Mouse (Mus musculus): ENCODE measurements at regions not wholly inside any gene's neighbourhood (a gene's known extent, or its start where the extent isn't known, plus 50 kb on each side); places are given as distances from the start of the nearest gene placed in this dataset.

- DNase-seq: no peak
Measured at GRCm38 (mm10) chr4:131500928-131501650, 337.0 kb downstream of the Ptpru start.

DNA sequence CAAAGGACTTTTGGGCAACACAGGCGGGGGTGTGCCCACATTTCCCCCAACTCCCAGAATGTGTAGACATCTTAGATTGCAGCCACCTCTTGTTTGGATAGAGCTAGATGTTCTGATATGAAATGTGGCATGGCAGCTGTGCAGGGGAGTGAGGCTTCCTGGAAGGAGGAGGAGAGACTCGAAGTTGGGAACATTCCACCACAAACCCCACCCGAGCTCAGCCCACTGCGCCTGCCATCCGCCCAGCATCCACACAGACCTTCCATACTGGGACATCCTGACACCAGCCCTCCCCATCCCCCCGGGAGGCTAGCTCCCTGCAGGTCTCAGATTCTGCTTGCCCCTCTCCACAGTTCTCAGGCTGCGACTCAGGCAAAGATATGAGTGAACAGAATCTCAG is 329.9 kb downstream of the Ptpru start:
- DNase-seq: no peak

- DNase-seq: peak; percentile 68 to 75
Measured at GRCm38 (mm10) chr4:131511586-131511985, 326.5 kb downstream of the Ptpru start.

DNA sequence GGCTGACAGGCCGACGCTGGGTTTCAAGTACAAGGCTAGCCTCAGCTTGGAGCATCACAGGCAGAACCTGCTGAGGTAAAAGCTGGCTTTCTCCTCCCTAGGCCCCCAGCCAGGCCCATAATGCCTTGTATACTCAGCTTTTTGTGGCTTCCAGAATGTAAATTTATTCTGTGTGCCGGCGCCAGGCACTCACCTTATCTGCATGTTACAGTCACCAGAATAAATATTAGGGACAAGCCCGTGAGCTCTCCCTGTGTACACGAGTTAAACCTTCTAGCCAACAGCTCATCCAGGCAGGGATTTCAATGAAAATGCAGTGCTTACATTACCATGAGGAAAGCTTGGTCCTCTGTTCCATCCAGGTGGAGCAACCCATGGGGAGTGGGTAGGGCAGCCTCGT is 325.3 kb downstream of the Ptpru start:
- no peak for DNase-seq

DNA sequence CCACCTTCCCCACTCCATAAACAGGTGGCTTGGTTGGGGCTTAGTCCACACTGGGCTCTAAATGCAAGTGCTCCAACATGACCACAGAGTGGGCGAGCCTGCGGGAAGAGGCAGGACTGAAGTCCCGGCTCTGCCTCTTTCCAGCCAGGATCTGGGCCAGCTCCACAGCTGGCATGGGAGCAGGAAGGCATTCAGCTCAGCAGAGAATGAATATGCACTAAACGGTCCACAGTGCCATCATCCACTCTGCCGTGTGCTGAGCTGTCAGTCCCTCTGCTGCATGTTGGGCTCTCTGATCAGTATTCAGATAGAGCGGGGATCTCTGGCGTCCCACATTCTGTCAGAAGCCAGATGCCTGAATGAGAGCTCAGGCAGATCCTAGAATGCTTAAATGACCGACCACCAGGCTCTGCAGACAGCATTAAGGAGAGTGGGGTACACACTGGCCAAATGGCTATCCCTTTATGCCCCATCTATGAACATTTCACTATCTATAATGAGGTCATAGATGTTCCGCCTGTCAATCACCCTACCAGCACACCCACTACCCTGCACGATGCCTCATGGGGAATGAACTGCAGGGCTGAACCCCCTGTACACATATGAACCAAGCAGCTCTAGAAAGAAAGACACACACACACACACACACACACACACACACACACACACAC is 317.3 kb downstream of the Ptpru start:
- DNase-seq: peak in 1 of 2 experiments; percentile 28

GRCm38 (mm10) chr4:131521307-131521651 is 316.8 kb downstream of the Ptpru start:
- DNase-seq: no peak

- DNase-seq: no peak
Measured at GRCm38 (mm10) chr4:131525236-131525635, 312.9 kb downstream of the Ptpru start.

- no peak for DNase-seq
Measured at GRCm38 (mm10) chr4:131530491-131530890, 307.6 kb downstream of the Ptpru start.

- DNase-seq: no peak
Measured at GRCm38 (mm10) chr4:131531003-131531402, 307.1 kb downstream of the Ptpru start.

GRCm38 (mm10) chr4:131534831-131535230 is 303.3 kb downstream of the Ptpru start:
- peak; percentile 86 to 87 for DNase-seq

GRCm38 (mm10) chr4:131538237-131538636 is 299.9 kb downstream of the Ptpru start:
- no peak for DNase-seq

- DNase-seq: no peak
Measured at GRCm38 (mm10) chr4:131546422-131547200, 291.5 kb downstream of the Ptpru start.

- DNase-seq: peak; percentile 83 to 85
Measured at GRCm38 (mm10) chr4:131549581-131549980, 288.5 kb downstream of the Ptpru start.

GRCm38 (mm10) chr4:131558513-131558912 is 279.6 kb downstream of the Ptpru start:
- DNase-seq: peak; percentile 60 to 80

DNA sequence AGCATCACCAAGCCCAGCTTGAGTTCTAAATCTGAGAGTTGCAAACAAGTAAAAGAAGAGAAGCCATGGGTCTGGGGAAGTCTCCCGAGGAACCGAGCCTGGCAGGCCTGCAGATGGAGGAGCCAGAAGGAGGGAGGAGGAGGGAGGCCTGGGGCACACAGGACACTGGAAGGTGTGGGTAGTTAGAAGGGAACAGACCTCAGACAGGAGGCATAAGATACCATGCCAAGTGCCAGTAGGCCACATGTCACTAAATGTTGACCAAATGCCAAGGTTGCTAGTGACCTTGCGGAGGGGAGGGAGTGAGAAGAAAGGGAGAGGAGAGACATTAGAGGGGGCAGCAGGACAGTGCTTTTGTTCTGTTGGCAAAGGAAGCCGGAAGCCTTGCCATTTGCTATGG is 274.2 kb downstream of the Ptpru start:
- DNase-seq: peak; percentile 43 to 57

GRCm38 (mm10) chr4:131565203-131565602 is 272.9 kb downstream of the Ptpru start:
- DNase-seq: no peak

DNA sequence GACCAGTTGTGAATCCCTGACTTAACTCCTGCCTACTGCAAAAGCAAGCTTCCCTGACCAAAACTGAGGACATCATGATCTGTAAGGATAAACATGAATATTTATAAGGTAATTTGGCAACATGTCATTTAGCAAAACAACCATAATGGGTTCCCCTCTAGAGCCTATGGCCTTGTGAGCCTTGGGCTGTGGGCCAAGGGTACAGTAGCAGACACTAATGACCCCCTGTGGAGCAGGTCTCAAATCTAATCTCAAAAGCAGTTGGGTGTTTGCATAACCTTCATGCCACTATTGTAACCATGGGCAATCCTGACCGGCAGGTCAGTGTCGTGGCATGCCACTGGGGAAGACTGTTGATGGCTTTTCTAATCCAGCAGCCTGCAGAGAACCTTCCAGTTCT is 270.8 kb downstream of the Ptpru start:
- DNase-seq: peak in 1 of 2 experiments; percentile 38

GRCm38 (mm10) chr4:131569156-131569555 is 268.9 kb downstream of the Ptpru start:
- peak; percentile 22 to 45 for DNase-seq

DNA sequence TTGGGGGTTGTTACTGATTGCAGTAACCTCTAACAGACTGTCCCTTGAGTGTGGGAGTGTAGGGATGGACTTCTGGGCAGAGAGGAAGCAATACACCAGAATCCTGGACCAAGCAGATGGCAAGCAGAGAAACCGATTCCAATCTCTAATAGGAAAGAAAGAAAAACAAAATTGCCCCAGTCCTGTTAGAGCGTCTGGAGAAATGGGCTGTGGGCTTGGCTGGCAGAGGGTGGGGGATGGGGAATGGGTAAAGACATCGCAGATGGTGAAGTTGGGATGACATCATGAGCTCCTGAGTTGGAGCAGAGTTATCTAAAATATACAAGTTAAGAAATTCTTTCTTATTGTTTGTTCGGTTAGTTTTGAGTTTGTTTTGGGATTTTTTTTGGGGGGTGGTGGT is 260.5 kb downstream of the Ptpru start:
- peak in 1 of 2 experiments; percentile 34 for DNase-seq

- peak in 1 of 2 experiments; percentile 20 for DNase-seq
Measured at GRCm38 (mm10) chr4:131585946-131586345, 252.1 kb downstream of the Ptpru start.

DNA sequence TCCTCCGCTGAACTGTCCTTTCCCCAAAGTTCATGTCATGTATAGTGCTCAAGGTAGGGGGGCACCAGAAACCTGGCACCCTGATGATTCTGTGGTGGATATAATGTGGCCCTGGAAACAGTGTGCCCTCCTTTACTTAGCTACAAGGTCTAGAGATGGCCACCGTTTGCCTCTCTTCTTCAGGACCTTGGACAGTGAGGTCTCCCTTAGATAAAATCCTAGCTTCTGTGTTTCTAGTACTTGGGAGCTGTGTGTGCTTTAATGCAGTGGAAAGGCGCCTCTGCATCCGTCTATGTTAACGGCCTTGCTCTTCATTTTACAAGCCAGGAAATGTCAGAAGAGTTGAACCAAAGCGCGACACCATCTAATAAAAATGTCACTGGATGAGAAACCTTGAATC is 250.6 kb downstream of the Ptpru start:
- DNase-seq: no peak

DNA sequence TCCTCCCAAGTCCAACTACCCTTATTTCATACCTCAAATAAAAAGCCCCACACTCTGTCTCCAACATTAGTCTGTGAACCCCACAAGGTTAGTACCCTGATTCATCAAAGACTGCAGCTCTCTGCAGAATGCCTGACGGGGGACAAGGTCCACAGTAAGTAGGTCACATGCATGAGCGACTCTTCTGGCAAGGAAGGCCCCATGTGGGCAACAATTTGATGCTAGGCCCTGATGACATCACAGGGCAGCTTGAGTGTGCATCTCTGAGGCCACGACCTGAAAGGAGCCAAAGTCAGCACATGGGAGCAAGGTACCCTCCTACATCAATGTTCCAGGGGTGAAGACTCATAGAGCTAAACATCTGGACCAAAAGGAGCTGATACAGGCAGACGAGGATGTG is 248.0 kb downstream of the Ptpru start:
- peak; percentile 45 to 48 for DNase-seq

- DNase-seq: no peak
Measured at GRCm38 (mm10) chr4:131591456-131591855, 246.6 kb downstream of the Ptpru start.

GRCm38 (mm10) chr4:131597996-131598395 is 240.1 kb downstream of the Ptpru start:
- no peak for DNase-seq
